Mouse (Mus musculus) heart, postnatal 0 days (tissue): ENCODE measurements around the gene Rbm5.

Source experiments
- CTCF ChIP-seq: IDR thresholded peaks from 2 replicates; pipeline ENCODE4 v1.5.1; 2016; ENCODE audit warnings: antibody characterized with exemption, control low read depth, low read depth
- EP300 ChIP-seq: IDR thresholded peaks from 2 replicates; pipeline ENCODE4 v1.6.1; 2016; ENCODE audit warnings: antibody characterized with exemption, low read depth

- TF ChIP-seq CTCF (no peak), EP300 (no peak)
Measured at GRCm38 (mm10) chr9:107718781-107719540, 51.8 kb downstream of the Rbm5 start.
